Mouse (Mus musculus): Measurements from ENCODE around the gene Clec12a. TPM values are rescaled to one million over a fixed set of nuclear protein-coding genes. Genes with fewer than 3 reads are reported as not detected.
"Not testable (repeated sequence)": the region's sequence is repeated elsewhere in the genome, so short reads cannot be mapped to it uniquely, and the experiment has no call there.

The Clec12a gene
- polyA plus RNA-seq (2012; rRNA removed): 0.23 and 0.63 TPM in 2 replicates

GRCm38 (mm10) chr6:129342391-129342790 is at the start of gene Clec12a:
TSS of gene Clec12a (plus strand) at chr6:129342691.
- not testable (repeated sequence) for H3K4me1 ChIP-seq (ENCODE audit: control insufficient read depth, insufficient read depth, low read length); H3K4me3 ChIP-seq (ENCODE audit: insufficient read depth, low read length); H3K27ac ChIP-seq (ENCODE audit: insufficient read depth, low read length)

- Histone ChIP-seq H3K4me1 (ENCODE audit: control insufficient read depth, insufficient read depth, low read length) (no peaks in the 10 kb centered on the region), H3K4me3 (ENCODE audit: insufficient read depth, low read length) (no peak overlapping the region), H3K27ac (ENCODE audit: insufficient read depth, low read length) (no peak overlapping the region)
- TF ChIP-seq CTCF (IDR thresholded peaks at IDR 0.05; ENCODE audit: extremely low read depth, insufficient read depth, low read length) (no peak), POLR2A (IDR thresholded peaks at IDR 0.05; ENCODE audit: extremely low read depth, insufficient read depth, low read length) (no peak)
Observed at GRCm38 (mm10) chr6:129304180-129304579, 38.3 kb upstream of the Clec12a start.

GRCm38 (mm10) chr6:129312499-129312898 is 30.0 kb upstream of the Clec12a start:
- Histone ChIP-seq H3K4me3 (ENCODE audit: insufficient read depth, low read length) (no peak overlapping the region), H3K27ac (ENCODE audit: insufficient read depth, low read length) (no peak overlapping the region), H3K4me1 (ENCODE audit: control insufficient read depth, insufficient read depth, low read length) (no peaks in the 10 kb centered on the region)
- no peak for TF ChIP-seq POLR2A (IDR thresholded peaks at IDR 0.05; ENCODE audit: extremely low read depth, insufficient read depth, low read length)
- no peak for TF ChIP-seq CTCF (IDR thresholded peaks at IDR 0.05; ENCODE audit: extremely low read depth, insufficient read depth, low read length)

- TF ChIP-seq POLR2A (IDR thresholded peaks at IDR 0.05; ENCODE audit: extremely low read depth, insufficient read depth, low read length): no peak
- no peak for TF ChIP-seq CTCF (IDR thresholded peaks at IDR 0.05; ENCODE audit: extremely low read depth, insufficient read depth, low read length)
Observed at GRCm38 (mm10) chr6:129314655-129315168, 27.8 kb upstream of the Clec12a start.

GRCm38 (mm10) chr6:129315698-129316097 is 26.8 kb upstream of the Clec12a start:
- Histone ChIP-seq H3K4me3 (ENCODE audit: insufficient read depth, low read length) (no peak overlapping the region), H3K4me1 (ENCODE audit: control insufficient read depth, insufficient read depth, low read length) (no peaks in the 10 kb centered on the region), H3K27ac (ENCODE audit: insufficient read depth, low read length) (no peak overlapping the region)
- TF ChIP-seq POLR2A (IDR thresholded peaks at IDR 0.05; ENCODE audit: extremely low read depth, insufficient read depth, low read length) (no peak), CTCF (IDR thresholded peaks at IDR 0.05; ENCODE audit: extremely low read depth, insufficient read depth, low read length) (no peak)

More at GRCm38 (mm10) chr6:129314655-129315168, 27.8 kb upstream of the Clec12a start:
- Histone ChIP-seq H3K27ac (ENCODE audit: insufficient read depth, low read length) (no peak overlapping the region), H3K4me3 (ENCODE audit: insufficient read depth, low read length) (no peak overlapping the region), H3K4me1 (ENCODE audit: control insufficient read depth, insufficient read depth, low read length) (no peaks in the 10 kb centered on the region)

- Histone ChIP-seq H3K4me1 (ENCODE audit: control insufficient read depth, insufficient read depth, low read length) (no peaks in the 10 kb centered on the region), H3K27ac (ENCODE audit: insufficient read depth, low read length) (no peak overlapping the region), H3K4me3 (ENCODE audit: insufficient read depth, low read length) (no peak overlapping the region)
- no peak for TF ChIP-seq POLR2A (IDR thresholded peaks at IDR 0.05; ENCODE audit: extremely low read depth, insufficient read depth, low read length)
- no peak for TF ChIP-seq CTCF (IDR thresholded peaks at IDR 0.05; ENCODE audit: extremely low read depth, insufficient read depth, low read length)
Observed at GRCm38 (mm10) chr6:129316463-129316862, 26.0 kb upstream of the Clec12a start.

GRCm38 (mm10) chr6:129318395-129318794 is 24.1 kb upstream of the Clec12a start:
- Histone ChIP-seq H3K4me1 (ENCODE audit: control insufficient read depth, insufficient read depth, low read length) (no peaks in the 10 kb centered on the region), H3K27ac (ENCODE audit: insufficient read depth, low read length) (no peak overlapping the region), H3K4me3 (ENCODE audit: insufficient read depth, low read length) (no peak overlapping the region)
- no peak for TF ChIP-seq POLR2A (IDR thresholded peaks at IDR 0.05; ENCODE audit: extremely low read depth, insufficient read depth, low read length)
- no peak for TF ChIP-seq CTCF (IDR thresholded peaks at IDR 0.05; ENCODE audit: extremely low read depth, insufficient read depth, low read length)

GRCm38 (mm10) chr6:129319331-129319730 is 23.2 kb upstream of the Clec12a start:
- Histone ChIP-seq H3K4me3 (ENCODE audit: insufficient read depth, low read length) (no peak overlapping the region), H3K4me1 (ENCODE audit: control insufficient read depth, insufficient read depth, low read length) (no peaks in the 10 kb centered on the region), H3K27ac (ENCODE audit: insufficient read depth, low read length) (no peak overlapping the region)
- TF ChIP-seq POLR2A (IDR thresholded peaks at IDR 0.05; ENCODE audit: extremely low read depth, insufficient read depth, low read length): no peak
- TF ChIP-seq CTCF (IDR thresholded peaks at IDR 0.05; ENCODE audit: extremely low read depth, insufficient read depth, low read length): no peak

GRCm38 (mm10) chr6:129326016-129326415 is 16.5 kb upstream of the Clec12a start:
- TF ChIP-seq POLR2A (IDR thresholded peaks at IDR 0.05; ENCODE audit: extremely low read depth, insufficient read depth, low read length) (no peak), CTCF (IDR thresholded peaks at IDR 0.05; ENCODE audit: extremely low read depth, insufficient read depth, low read length) (no peak)
- no peak overlapping the region for H3K4me3 ChIP-seq (ENCODE audit: insufficient read depth, low read length)
- no peak overlapping the region for H3K27ac ChIP-seq (ENCODE audit: insufficient read depth, low read length)
- H3K4me1 ChIP-seq (ENCODE audit: control insufficient read depth, insufficient read depth, low read length): no peaks in the 10 kb centered on the region; the same call in 1 of the 2 replicates

- Histone ChIP-seq H3K4me3 (ENCODE audit: insufficient read depth, low read length) (no peak overlapping the region), H3K27ac (ENCODE audit: insufficient read depth, low read length) (no peak overlapping the region), H3K4me1 (ENCODE audit: control insufficient read depth, insufficient read depth, low read length) (no peaks in the 10 kb centered on the region; the same call in 1 of the 2 replicates)
- TF ChIP-seq CTCF (IDR thresholded peaks at IDR 0.05; ENCODE audit: extremely low read depth, insufficient read depth, low read length) (no peak), POLR2A (IDR thresholded peaks at IDR 0.05; ENCODE audit: extremely low read depth, insufficient read depth, low read length) (no peak)
Observed at GRCm38 (mm10) chr6:129326568-129327150, 15.8 kb upstream of the Clec12a start.
